Mouse (Mus musculus): Measurements from ENCODE around the gene Hist1h4m. TPM values are rescaled to one million over a fixed set of nuclear protein-coding genes. Genes with fewer than 3 reads are reported as not detected.
A peak's percentile ranks its signal among the peaks of the same experiment; 100 is the strongest.
"Not testable (repeated sequence)": the region's sequence is repeated elsewhere in the genome, so short reads cannot be mapped to it uniquely, and the experiment has no call there.

The Hist1h4m gene
- total RNA-seq, 4 experiments from 2014 or later, result 110 to 175 (median 150) TPM

DNA sequence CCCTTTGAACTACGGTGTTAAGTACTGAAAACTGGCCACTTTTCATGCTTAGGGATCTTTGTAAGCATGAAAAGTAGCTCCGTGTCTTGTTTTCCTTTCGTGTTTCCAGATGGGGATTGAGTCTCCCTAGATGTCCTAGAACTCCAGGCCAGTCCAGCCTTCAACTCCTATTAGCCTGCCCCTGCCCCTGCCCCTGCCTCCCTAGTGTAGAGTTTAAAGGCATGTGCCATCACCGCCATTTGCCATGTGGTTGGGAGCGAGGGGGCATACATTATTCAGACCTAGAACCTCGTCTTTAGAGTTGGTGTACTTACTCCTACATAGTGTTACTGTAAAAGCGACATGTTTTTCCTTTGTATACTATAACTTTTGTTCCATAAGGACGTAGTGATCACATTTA lies 472 bp upstream of the Hist1h4m start:
- not testable (repeated sequence) for DNase-seq

DNA sequence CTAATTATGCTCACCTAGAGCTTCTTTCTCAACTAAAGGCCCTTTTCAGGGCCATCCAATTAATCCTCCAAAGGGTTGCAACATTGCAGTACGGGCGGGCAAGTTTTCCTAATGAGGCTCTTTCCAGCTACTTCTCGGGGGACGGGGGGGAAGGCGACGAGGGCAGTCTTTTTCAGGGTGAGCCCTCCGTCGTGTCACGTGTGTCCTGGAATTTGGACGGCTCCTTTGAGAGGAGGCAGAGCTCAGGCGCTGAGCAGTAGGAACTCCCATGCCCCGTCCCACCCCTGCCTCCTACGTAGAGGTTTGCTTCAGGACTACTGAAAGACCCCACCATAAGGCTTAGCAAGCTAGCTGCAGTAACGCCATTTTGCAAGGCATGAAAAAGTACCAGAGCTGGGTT lies 546 bp downstream of the Hist1h4m start:
- not testable (repeated sequence) for DNase-seq

DNA sequence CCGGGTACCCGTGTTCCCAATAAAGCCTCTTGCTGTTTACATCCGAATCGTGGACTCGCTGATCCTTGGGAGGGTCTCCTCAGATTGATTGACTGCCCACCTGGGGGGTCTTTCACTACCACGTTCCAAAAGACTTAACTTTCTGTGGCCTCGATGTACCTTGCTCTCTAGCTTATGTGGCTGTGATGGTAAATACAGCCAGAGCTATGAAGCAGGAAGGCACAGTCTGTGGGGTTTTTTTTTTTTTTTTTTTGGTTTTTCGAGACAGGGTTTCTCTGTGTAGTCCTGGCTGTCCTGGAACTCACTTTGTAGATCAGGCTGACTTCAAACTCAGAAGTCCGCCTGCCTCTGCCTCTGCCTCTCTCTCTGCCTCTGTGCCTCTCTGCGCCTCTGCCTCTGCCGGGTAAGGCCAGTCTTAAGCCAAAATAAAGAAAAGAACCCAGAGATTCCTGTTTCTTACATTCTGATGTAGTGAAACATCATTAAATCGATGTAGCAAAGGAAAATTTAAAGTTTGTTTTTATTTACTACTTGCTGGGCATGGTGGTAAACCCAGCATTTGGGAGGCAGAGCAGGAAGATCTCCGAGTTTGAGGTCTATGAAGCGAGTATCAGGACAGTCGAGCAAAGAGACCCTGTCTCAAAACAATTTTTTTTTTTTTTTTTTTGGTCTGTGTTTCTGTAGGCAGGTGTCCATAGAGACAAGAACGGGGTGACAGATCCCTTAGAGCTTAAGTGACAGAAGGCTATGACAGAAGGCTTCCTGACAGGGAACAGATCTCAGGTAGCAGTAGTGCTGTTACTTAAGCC lies 8.7 kb downstream of the Hist1h4m start:
- DNase-seq, result not testable (repeated sequence)

DNA sequence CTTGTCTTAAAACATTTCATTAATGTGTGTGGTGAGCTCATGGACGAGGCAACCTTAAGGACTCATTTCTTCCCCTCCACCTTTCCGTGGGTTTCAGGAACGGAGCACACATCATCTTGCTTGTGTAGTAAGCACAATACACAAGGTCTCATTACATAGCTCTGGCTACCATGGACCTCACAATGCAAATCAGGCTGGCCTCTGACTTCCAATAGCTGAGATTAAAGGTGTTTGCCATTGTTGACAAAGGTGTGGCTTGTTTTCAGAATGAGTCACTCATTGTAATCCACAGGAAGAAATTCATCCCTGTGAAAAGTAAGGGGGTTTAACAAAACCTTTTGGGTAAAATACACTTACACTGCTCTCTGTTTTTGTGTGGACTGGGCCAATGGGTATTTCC lies 17.0 kb downstream of the Hist1h4m start:
- DNase-seq, result no peak

DNA sequence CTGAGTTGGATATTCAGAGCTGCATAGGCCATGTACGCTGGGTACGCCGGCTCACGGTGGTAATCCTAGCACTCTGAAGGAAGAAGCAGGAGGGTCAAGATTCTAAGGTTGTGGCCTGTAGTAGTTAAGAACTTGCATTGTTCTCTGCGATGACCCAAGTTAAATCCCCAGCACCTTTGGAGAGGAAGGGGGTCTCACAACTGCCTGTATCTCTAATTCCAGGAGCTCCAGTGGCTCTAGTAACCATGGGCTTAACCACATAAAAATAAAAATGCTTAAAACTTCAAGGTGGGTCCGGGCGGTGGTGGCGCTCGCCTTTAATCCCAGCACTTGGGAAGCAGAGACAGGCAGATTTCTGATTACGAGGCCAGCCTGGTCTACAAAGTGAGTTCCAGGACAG lies 18.8 kb downstream of the Hist1h4m start:
- no peak for DNase-seq

DNA sequence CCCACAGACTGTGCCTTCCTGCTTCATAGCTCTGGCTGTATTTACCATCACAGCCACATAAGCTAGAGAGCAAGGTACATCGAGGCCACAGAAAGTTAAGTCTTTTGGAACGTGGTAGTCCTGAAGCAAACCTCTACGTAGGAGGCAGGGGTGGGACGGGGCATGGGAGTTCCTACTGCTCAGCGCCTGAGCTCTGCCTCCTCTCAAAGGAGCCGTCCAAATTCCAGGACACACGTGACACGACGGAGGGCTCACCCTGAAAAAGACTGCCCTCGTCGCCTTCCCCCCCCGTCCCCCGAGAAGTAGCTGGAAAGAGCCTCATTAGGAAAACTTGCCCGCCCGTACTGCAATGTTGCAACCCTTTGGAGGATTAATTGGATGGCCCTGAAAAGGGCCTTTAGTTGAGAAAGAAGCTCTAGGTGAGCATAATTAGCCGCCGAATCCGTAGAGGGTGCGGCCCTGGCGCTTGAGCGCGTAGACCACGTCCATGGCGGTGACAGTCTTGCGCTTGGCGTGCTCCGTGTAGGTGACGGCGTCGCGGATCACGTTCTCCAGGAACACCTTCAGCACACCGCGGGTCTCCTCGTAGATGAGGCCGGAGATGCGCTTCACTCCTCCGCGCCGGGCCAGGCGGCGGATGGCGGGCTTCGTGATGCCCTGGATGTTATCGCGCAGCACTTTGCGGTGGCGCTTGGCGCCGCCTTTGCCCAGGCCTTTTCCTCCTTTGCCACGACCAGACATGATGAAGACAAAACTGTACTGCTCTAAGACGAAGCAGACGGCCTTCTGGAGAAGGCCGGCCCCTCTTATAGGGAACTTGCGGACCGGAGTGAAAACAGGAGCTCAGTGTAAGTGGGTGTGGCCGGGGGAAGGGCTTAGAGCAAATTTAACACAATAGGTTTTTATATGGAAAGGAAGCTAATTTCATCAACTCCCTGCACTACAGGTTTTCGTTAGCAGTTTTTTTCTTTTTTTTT lies 20.2 kb downstream of the Hist1h4m start, which contains the start of gene Hist1h4n:
TSS of gene Hist1h4n (minus strand) at position 779 of the 977 bp plus-strand sequence.
- DNase-seq, result peak; percentile 28

DNA sequence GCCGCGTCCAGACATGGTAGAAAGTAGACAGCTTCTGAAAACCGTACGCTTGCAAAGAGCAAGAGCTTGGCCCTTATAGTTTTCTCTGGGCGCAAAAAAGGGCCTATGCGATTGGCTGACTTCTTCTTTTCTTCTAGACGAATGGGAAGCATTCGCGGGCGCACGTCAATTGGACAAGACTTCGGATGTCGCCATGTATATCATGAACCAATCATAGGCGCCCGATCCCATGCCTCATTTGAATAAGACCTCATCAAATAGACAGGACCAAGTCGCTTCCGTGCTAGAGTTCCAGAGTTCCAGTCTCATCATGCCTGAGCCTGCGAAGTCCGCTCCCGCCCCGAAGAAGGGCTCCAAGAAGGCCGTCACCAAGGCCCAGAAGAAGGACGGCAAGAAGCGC lies 21.9 kb downstream of the Hist1h4m start, which contains the start of the genes Hist1h2ap and Hist1h2br:
TSS of gene Hist1h2ap (minus strand) at position 47 of the 400 bp plus-strand sequence.
TSS of gene Hist1h2br (plus strand) at position 283 of the 400 bp plus-strand sequence.
- DNase-seq, result not testable (repeated sequence)

DNA sequence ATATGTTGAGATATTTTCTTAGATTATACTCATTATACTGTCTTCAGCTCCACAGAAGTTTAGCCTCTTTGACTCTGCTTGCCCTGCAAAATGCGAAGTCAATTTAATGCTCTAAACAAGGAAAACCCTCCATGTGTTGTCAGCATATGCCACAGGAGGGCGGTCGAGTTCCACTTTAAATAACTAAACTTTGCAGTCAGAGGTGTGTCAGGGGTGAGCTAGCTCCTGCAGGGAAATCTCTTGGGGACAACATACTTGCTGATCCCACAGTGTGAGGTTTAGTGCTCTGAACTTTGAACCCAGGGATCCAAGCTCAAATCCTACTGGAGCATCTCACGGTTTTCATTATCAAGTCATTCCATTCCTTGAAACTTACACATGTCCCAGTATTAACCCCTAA lies 29.0 kb downstream of the Hist1h4m start:
- DNase-seq, result not testable (repeated sequence)

DNA sequence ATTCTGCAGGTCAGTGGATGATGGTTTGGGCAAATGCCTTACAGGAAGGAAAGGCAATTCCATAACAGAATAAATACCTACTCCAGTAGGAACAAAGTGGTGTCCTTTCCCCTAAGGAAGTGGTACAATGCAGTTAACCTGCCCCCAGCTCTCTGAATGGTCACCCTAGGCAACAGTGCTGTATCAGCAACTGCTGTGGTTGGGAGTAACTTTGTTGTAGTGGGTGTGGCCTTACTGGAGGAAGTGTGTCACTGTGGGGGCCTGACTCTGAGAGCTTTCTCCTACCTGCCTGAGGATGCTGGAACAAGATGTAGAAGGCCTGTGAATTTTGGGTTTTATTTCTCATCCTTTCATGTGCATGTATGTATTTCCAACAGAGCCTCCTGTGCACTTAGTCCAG lies 34.8 kb downstream of the Hist1h4m start:
- not testable (repeated sequence) for DNase-seq

DNA sequence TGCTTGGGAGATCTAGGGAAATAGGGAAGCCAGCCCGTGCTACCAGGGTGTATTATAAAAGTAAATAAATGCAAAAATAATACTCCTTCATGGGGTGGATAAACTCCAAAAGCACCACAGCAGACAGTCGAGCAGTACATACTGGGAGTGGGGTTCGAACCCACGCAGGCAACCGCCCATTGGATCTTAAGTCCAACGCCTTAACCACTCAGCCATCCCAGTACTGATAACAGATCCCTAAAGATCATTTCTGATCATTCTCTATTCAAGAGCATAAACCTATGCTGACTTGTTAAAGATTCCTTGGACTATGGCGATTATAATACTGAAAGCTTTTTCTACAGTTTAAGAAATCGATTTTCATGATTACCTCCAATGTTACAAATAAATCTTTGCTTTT lies 36.3 kb downstream of the Hist1h4m start:
- no peak for DNase-seq

DNA sequence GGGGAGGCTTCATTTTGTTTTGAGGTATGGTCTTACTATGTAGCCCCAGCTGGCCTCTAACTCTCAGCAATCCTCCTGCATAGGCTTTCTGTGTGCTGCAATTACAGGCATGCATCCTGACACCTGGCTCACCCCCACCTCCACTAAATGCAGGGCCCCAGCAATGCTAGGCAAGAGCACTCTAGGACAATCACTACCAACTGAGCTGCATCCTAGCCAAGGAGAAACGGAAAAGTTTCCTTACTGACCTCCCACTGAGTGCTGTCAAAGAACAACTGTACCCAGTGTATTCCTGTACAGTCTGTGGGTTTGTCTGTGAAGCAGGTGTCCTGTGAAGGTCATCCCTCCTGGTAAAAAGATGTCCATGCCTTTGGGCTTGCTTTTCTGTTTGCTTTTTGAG lies 39.1 kb downstream of the Hist1h4m start:
- not testable (repeated sequence) for DNase-seq

DNA sequence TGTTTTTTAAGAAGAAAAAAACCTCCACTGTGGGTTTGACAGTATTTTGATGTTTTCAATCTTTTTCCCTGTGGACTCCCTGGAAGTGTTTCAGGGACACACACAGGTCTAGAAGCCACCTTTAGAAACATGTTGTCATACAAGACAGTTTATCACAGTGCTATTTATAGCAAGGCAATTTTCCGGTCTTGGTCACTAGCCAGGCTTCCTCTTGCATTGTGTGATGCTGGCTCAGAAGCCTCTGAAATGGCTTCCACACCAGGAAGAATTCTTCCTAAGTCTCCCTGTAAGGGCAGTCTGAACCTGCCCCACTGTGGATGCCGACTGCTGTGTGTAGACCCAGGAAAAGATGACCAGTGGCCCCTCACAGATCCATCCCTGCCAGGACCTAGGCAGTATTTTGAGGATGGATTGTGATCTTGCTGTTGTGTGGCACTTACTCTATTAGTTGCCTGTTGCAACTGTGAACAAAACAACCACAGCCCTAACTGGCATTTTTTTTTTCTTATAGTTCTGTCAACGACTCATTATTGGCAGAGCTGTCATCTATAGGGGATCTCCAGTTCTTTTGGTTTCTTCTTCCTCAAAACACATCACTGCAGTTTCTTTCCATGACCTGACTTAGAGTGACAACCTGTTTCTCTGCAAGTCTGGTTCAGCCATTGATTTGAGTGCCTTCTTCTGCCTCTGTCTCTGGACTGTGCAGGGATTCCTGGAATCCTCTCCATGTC lies 40.8 kb downstream of the Hist1h4m start:
- no peak for DNase-seq

DNA sequence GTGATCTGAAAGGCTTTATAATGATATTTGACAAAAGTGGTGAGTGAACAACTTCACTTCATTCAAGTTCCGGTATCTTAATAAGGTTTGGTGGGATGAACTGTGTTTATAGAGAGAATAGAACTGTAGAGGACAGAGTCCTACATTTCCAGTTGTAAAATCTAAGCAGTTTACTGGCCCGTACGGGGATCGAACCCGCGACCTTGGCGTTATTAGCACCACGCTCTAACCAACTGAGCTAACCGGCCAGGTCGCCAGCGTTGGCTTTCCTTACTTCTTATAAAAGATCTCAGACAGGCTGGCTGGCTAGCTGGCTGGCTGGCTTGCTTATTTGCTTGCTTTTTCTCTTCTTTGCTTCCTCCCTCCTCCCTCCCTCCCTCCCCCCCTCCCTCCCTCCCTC lies 43.6 kb downstream of the Hist1h4m start:
- peak; percentile 74 for DNase-seq

DNA sequence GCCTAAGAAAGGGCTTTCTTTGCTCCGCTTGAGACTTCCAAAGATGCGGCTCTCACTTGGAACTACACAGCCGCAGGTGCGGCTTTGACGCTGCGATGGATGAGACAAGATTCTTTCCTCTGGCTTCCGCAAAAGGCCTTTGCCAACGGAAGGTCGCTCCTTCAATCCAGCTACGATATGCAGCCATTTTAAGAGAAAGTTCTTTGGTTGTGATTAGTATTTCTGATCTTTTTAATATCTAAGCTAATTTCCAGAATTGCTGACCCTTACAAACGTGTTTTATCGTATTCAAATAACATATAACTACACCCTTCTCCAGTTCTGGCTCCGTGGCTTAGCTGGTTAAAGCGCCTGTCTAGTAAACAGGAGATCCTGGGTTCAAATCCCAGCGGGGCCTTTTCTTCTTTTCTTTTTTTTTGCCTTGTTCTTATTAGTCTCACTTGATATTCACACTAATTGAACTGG lies 44.2 kb downstream of the Hist1h4m start:
- no peak for DNase-seq

DNA sequence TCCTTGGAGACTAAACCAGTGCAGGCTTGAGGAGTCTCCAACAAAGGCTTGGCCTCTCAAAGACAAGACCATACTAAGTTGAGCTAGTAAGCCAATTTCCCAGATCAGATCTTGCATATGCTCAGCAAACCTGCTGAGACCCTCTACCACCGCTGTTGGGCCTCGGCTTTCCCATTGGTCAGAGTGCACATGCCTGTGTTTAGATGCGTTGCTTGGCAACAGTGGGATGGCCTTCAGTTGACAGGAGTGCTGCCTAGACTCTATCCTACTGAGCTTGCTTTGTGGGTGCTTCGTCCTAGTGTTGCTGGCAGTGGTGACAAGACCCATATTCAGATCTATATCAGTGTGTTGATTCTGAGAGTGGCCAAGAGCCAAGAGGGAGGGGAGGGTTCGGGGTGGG lies 50.1 kb downstream of the Hist1h4m start:
- no peak for DNase-seq

Small RNAs within 50 kb of the gene (microRNA-seq; reads per million reads assigned to microRNA genes)
- gene Gm19658 (0 reads per million in 2 experiments), gene Gm44346 (0 reads per million in 2 experiments), gene Gm44466 (0 reads per million in 2 experiments)

Other genes with a start within 250 kb of the Hist1h4m start
- not detected for gene Olfr1364, start 230.0 kb upstream of the Hist1h4m start, total RNA-seq (2022)
- gene Olfr1362, start 197.7 kb upstream of the Hist1h4m start, total RNA-seq (2022), result not detected
- not detected for gene Olfr11, start 169.2 kb upstream of the Hist1h4m start, total RNA-seq (2022)
- gene Olfr1361, start 148.4 kb upstream of the Hist1h4m start, total RNA-seq (2022), result not detected
- gene Olfr1360, start 134.3 kb upstream of the Hist1h4m start, total RNA-seq (2022), result not detected
- gene Olfr1359, start 113.6 kb upstream of the Hist1h4m start, total RNA-seq (2022), result not detected
- 10 to 100 TPM; 19.0 to 38.1 (median 29.8) TPM for gene Hist1h2bl, start 95.6 kb upstream of the Hist1h4m start, total RNA-seq (2022)
- gene Hist1h2ai, start 95.3 kb upstream of the Hist1h4m start, total RNA-seq (2022), result 1 to 10 TPM; 2.1 to 9.9 (median 7.2) TPM
- 10 to 100 TPM; 23.6 to 39.6 (median 35.8) TPM for gene Hist1h3h, start 94.1 kb upstream of the Hist1h4m start, total RNA-seq (2022)
- 1 to 10 TPM; 3.7 to 7.9 (median 5.3) TPM for gene Hist1h2bm, start 89.7 kb upstream of the Hist1h4m start, total RNA-seq (2022)
- gene Hist1h4j, start 76.7 kb upstream of the Hist1h4m start, total RNA-seq (2022), result 10 to 100 TPM in 3 of 4 experiments, 1 to 10 TPM in 1; 7.2 to 11.3 (median 10.4) TPM
- gene Hist1h4k, start 61.2 kb upstream of the Hist1h4m start, total RNA-seq (2022), result 100 to 1,000 TPM in 3 of 4 experiments, 10 to 100 TPM in 1; 68.3 to 123 (median 109) TPM
- 10 to 100 TPM in 1 of 4 experiments, 1 to 10 TPM in 3; 6.2 to 10.4 (median 7.6) TPM for gene Hist1h2ak, start 57.9 kb upstream of the Hist1h4m start, total RNA-seq (2022)
- 10 to 100 TPM; 10.1 to 17.6 (median 15.3) TPM for gene Hist1h2bn, start 57.6 kb upstream of the Hist1h4m start, total RNA-seq (2022)
- gene Hist1h1b, start 31.1 kb upstream of the Hist1h4m start, total RNA-seq (2022), result 10 to 100 TPM; 13.2 to 18.9 (median 15.8) TPM
- gene Hist1h3i, start 28.4 kb upstream of the Hist1h4m start, total RNA-seq (2022), result 10 to 100 TPM; 45.2 to 52.5 (median 48.0) TPM
- 1 to 10 TPM in 2 of 4 experiments, not detected in 2; 2.7 to 7.2 TPM for gene Hist1h2an, start 24.5 kb upstream of the Hist1h4m start, total RNA-seq (2022)
- gene Hist1h2bp, start 24.3 kb upstream of the Hist1h4m start, total RNA-seq (2022), result 10 to 100 TPM in 1 of 4 experiments, 1 to 10 TPM in 3; 6.0 to 15.5 (median 8.6) TPM
- gene Hist1h2bq, start 1.5 kb upstream of the Hist1h4m start, total RNA-seq (2022), result 10 to 100 TPM; 62.2 to 78.1 (median 68.0) TPM
- 10 to 100 TPM in 3 of 4 experiments, 1 to 10 TPM in 1; 6.1 to 36.2 (median 24.9) TPM for gene Hist1h2ao, start 1.3 kb upstream of the Hist1h4m start, total RNA-seq (2022)
- 100 to 1,000 TPM in 2 of 4 experiments, 10 to 100 TPM in 2; 56.8 to 227 (median 113) TPM for gene Hist1h4n, start 20.4 kb downstream of the Hist1h4m start, total RNA-seq (2022)
- 10 to 100 TPM; 19.8 to 45.6 (median 32.3) TPM for gene Hist1h2ap, start 21.8 kb downstream of the Hist1h4m start, total RNA-seq (2022)
- gene Hist1h2br, start 22.0 kb downstream of the Hist1h4m start, total RNA-seq (2022), result 10 to 100 TPM; 63.3 to 78.8 (median 69.1) TPM
- gene Zfp184, start 133.3 kb downstream of the Hist1h4m start, total RNA-seq (2022), result 1 to 10 TPM; 1.5 to 6.2 (median 3.6) TPM
- gene Pom121l2, start 169.4 kb downstream of the Hist1h4m start, total RNA-seq (2022), result not detected
- gene Prss16, start 198.0 kb downstream of the Hist1h4m start, total RNA-seq (2022), result under 1 TPM in 2 of 4 experiments, not detected in 2; 0.63 to 0.70 TPM
- 10 to 100 TPM in 2 of 4 experiments, 1 to 10 TPM in 1, not detected in 1; 6.0 to 18.5 (median 12.6) TPM for gene Hist1h2ah, start 223.8 kb downstream of the Hist1h4m start, total RNA-seq (2022)
- 10 to 100 TPM; 22.5 to 31.6 (median 25.4) TPM for gene Hist1h2bk, start 224.1 kb downstream of the Hist1h4m start, total RNA-seq (2022)
- gene Hist1h4i, start 229.6 kb downstream of the Hist1h4m start, total RNA-seq (2022), result 10 to 100 TPM; 42.6 to 80.0 (median 56.7) TPM
- gene Hist1h2ag, start 231.2 kb downstream of the Hist1h4m start, total RNA-seq (2022), result 10 to 100 TPM in 3 of 4 experiments, 1 to 10 TPM in 1; 8.7 to 18.8 (median 13.1) TPM
- gene Hist1h2bj, start 231.5 kb downstream of the Hist1h4m start, total RNA-seq (2022), result 10 to 100 TPM; 14.2 to 31.0 (median 21.9) TPM

All from adrenal gland, adult 8-10 months (tissue).